Mouse (Mus musculus): ENCODE measurements around the gene Enc1. TPM values are rescaled to one million over a fixed set of nuclear protein-coding genes. Genes with fewer than 3 reads are reported as not detected.
A peak's percentile ranks its signal among the peaks of the same experiment; 100 is the strongest.

Enc1 gene
- polyA plus RNA-seq, 1 experiment, result 8.5 TPM

- no peak for DNase-seq
- H3K4me1 ChIP-seq (ENCODE audit: control insufficient read depth, insufficient read depth, low read length), result peaks cover 26% of the 10 kb centered on the region
- WGBS, result 95% methylated on average over 16 of the region's 16 CpGs
Measured at GRCm38 (mm10) chr13:97246217-97246616, 5.3 kb downstream of the Enc1 start.

DNA sequence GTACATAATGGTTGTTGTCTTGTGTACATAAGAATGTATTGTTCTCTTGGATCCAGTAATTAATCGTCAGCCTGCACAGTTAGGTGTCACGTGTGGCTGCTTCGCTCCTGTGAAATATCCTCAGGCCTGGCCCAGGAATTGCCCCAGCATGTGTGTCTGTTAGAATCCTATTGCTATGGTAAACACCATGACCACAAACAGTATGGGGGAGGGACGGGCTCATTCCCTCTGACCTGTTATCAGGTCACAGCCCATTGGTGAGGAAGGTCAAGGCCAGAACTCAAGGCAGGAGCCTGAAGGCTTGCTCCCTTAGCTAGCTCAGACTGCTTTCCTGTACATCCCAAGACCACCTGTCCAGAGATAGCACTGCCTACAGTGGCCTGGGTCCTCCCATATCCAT, 6.8 kb downstream of the Enc1 start:
- no peak overlapping the region for H3K4me3 ChIP-seq (replicated peaks; ENCODE audit: extremely low read depth, low read depth, low read length)
- TF ChIP-seq CTCF (IDR thresholded peaks at IDR 0.05; ENCODE audit: insufficient read depth, low read length) (no peak), POLR2A (IDR thresholded peaks at IDR 0.05; ENCODE audit: borderline replicate concordance, extremely low read depth, low read depth, low read length) (no peak)
- WGBS, result 78% methylated on average over 4 of the region's 4 CpGs
- no peak for DNase-seq
- H3K4me1 ChIP-seq (ENCODE audit: control insufficient read depth, insufficient read depth, low read length), result peaks cover 22% of the 10 kb centered on the region

More at GRCm38 (mm10) chr13:97246217-97246616, 5.3 kb downstream of the Enc1 start:
- H3K4me3 ChIP-seq (replicated peaks; ENCODE audit: extremely low read depth, low read depth, low read length), result no peak overlapping the region
- TF ChIP-seq CTCF (IDR thresholded peaks at IDR 0.05; ENCODE audit: insufficient read depth, low read length), result no peak
- TF ChIP-seq POLR2A (IDR thresholded peaks at IDR 0.05; ENCODE audit: borderline replicate concordance, extremely low read depth, low read depth, low read length), result no peak

DNA sequence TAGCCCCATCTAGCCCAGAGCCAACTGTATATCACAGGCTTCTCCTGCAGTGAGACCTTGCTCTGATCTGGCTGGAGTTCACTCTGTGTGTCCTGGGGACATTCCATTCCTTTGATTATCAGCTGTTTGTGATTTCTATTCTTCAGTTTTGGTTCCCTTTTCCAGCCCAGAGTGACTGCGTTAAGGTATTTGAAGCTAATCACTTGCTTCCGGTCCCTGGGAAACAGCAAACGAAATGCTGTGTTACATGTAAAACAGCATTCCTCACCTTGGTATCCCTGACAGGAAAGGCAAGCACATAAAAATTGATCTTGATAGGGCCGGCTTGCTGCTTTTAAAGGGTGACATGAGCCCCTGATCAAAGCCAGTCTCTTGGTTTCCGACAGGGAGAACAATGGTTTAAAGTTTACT, 8.2 kb downstream of the Enc1 start:
- WGBS, result 22% methylated on average over 5 of the region's 5 CpGs
- no peak for TF ChIP-seq CTCF (IDR thresholded peaks at IDR 0.05; ENCODE audit: insufficient read depth, low read length)
- TF ChIP-seq POLR2A (IDR thresholded peaks at IDR 0.05; ENCODE audit: borderline replicate concordance, extremely low read depth, low read depth, low read length), result no peak
- no peak overlapping the region for H3K4me3 ChIP-seq (replicated peaks; ENCODE audit: extremely low read depth, low read depth, low read length)
- no peak for DNase-seq
- H3K4me1 ChIP-seq (ENCODE audit: control insufficient read depth, insufficient read depth, low read length), result peaks cover 17% of the 10 kb centered on the region

DNA sequence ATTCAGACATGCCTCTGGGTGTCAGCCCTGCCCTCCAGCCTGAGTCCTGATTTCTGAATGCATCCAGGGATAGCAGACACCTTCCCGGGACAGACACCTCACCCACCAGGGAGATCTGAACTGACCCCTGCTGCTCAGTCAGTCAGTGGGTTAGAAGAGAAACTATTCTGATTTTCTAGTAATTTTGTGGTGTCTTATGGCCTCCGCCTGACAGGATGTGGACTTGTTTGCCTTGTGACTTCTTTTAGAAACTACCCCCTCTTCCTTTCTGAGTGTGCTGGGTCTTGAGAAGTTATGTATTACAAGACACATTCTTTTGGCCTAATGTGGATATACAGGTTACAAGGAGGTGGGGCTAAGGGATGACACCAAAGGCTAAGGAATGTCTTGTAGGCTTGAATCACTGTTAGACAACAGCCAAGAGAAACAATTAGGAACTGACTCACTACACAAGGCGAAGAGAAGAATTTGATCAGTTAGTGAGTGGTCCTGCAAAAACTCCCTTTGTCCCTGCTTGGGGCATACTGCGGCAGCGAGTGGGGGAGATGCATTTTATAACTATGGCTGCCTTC, 8.7 kb downstream of the Enc1 start:
- DNase-seq, result peak; percentile 20
- Histone ChIP-seq H3K4me1 (ENCODE audit: control insufficient read depth, insufficient read depth, low read length) (peaks cover 17% of the 10 kb centered on the region), H3K4me3 (replicated peaks; ENCODE audit: extremely low read depth, low read depth, low read length) (no peak overlapping the region)
- TF ChIP-seq POLR2A (IDR thresholded peaks at IDR 0.05; ENCODE audit: borderline replicate concordance, extremely low read depth, low read depth, low read length), result no peak
- TF ChIP-seq CTCF (IDR thresholded peaks at IDR 0.05; ENCODE audit: insufficient read depth, low read length), result no peak
- WGBS, result 72% methylated on average over 5 of the region's 5 CpGs

DNA sequence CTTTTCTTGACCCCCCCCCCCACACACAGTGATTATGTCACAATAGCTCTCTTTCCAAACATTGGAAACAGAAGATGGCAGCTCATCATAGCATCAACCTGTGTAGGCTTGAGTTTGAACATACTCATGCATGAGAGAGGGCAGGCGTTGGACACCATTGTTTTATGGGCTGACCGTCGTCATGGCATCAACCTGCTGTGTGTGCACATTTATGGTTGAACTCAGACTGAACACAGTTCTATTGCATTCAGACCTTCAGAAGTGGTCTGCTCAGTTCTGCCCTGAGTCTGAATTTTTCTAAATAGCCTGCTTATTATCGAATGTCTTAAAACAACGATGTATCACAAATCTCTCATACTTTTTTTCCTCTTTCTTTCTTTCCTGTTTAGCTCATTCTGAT, 9.2 kb downstream of the Enc1 start:
- WGBS, result 84% methylated on average over 5 of the region's 5 CpGs
- DNase-seq, result no peak
- Histone ChIP-seq H3K4me1 (ENCODE audit: control insufficient read depth, insufficient read depth, low read length) (peaks cover 15% of the 10 kb centered on the region), H3K4me3 (replicated peaks; ENCODE audit: extremely low read depth, low read depth, low read length) (no peak overlapping the region)
- no peak for TF ChIP-seq POLR2A (IDR thresholded peaks at IDR 0.05; ENCODE audit: borderline replicate concordance, extremely low read depth, low read depth, low read length)

GRCm38 (mm10) chr13:97250551-97251380, 9.9 kb downstream of the Enc1 start:
- no peak for TF ChIP-seq CTCF (IDR thresholded peaks at IDR 0.05; ENCODE audit: insufficient read depth, low read length)
- no peak for TF ChIP-seq POLR2A (IDR thresholded peaks at IDR 0.05; ENCODE audit: borderline replicate concordance, extremely low read depth, low read depth, low read length)
- no peak for DNase-seq
- Histone ChIP-seq H3K4me1 (ENCODE audit: control insufficient read depth, insufficient read depth, low read length) (peaks cover 15% of the 10 kb centered on the region), H3K4me3 (replicated peaks; ENCODE audit: extremely low read depth, low read depth, low read length) (no peak overlapping the region)
- WGBS, result 83% methylated on average over 20 of the region's 20 CpGs

GRCm38 (mm10) chr13:97251736-97252135, 10.8 kb downstream of the Enc1 start:
- no peak overlapping the region for H3K4me3 ChIP-seq (replicated peaks; ENCODE audit: extremely low read depth, low read depth, low read length)
- no peak for TF ChIP-seq POLR2A (IDR thresholded peaks at IDR 0.05; ENCODE audit: borderline replicate concordance, extremely low read depth, low read depth, low read length)
- no peak for TF ChIP-seq CTCF (IDR thresholded peaks at IDR 0.05; ENCODE audit: insufficient read depth, low read length)
- H3K4me1 ChIP-seq (ENCODE audit: control insufficient read depth, insufficient read depth, low read length), result peaks cover 15% of the 10 kb centered on the region
- 61% methylated on average over 7 of the region's 7 CpGs for WGBS
- DNase-seq, result no peak

GRCm38 (mm10) chr13:97252469-97252868, 11.6 kb downstream of the Enc1 start:
- H3K4me1 ChIP-seq (ENCODE audit: control insufficient read depth, insufficient read depth, low read length), result peaks cover 13% of the 10 kb centered on the region
- no peak for DNase-seq
- no peak for TF ChIP-seq CTCF (IDR thresholded peaks at IDR 0.05; ENCODE audit: insufficient read depth, low read length)
- H3K4me3 ChIP-seq (replicated peaks; ENCODE audit: extremely low read depth, low read depth, low read length), result no peak overlapping the region
- 75% methylated on average over 7 of the region's 7 CpGs for WGBS

- Histone ChIP-seq H3K4me3 (replicated peaks; ENCODE audit: extremely low read depth, low read depth, low read length) (no peak overlapping the region), H3K4me1 (ENCODE audit: control insufficient read depth, insufficient read depth, low read length) (peaks cover 6% of the 10 kb centered on the region; the same call in 1 of the 2 replicates)
- TF ChIP-seq POLR2A (IDR thresholded peaks at IDR 0.05; ENCODE audit: borderline replicate concordance, extremely low read depth, low read depth, low read length) (no peak), CTCF (IDR thresholded peaks at IDR 0.05; ENCODE audit: insufficient read depth, low read length) (no peak)
- DNase-seq, result no peak
- WGBS, result 74% methylated on average over 6 of the region's 6 CpGs
Measured at GRCm38 (mm10) chr13:97253418-97253981, 12.6 kb downstream of the Enc1 start.

- TF ChIP-seq POLR2A (IDR thresholded peaks at IDR 0.05; ENCODE audit: borderline replicate concordance, extremely low read depth, low read depth, low read length), result no peak
- TF ChIP-seq CTCF (IDR thresholded peaks at IDR 0.05; ENCODE audit: insufficient read depth, low read length), result no peak
- Histone ChIP-seq H3K4me3 (replicated peaks; ENCODE audit: extremely low read depth, low read depth, low read length) (no peak overlapping the region), H3K4me1 (ENCODE audit: control insufficient read depth, insufficient read depth, low read length) (peaks cover 2% of the 10 kb centered on the region; the same call in 1 of the 2 replicates)
- DNase-seq, result no peak
- WGBS, result 88% methylated on average over 5 of the region's 5 CpGs
Measured at GRCm38 (mm10) chr13:97253994-97254393, 13.1 kb downstream of the Enc1 start.

Data from lung, adult 2 months (tissue).